Mouse (Mus musculus) kidney, adult 8-10 months (tissue): ENCODE results near the gene Mtmr14.

Source experiments
- DNase-seq, 2 experiments: peaks; one replicate each; pipeline ENCODE4 v3.0.0; 2022

The Mtmr14 gene

DNA sequence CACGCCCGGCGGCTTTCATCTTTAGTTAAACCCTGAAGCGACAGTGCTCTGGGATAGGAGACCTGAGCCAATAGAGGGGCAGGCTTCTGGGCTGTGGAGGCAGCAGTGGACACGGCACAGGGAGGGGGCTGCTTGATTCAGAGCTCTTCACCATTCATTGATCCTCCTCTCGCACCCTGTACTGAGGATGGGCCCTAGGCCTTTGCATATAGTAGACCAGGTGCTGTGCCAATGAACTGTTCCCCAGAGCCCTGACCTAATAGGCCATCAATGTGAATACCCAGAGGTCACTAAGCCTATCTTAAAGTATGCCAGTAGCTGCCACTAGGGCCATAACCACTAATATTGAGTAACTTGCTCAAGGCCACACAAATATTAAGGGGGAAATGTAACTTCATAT, 44.0 kb downstream of the Mtmr14 start:
- DNase-seq, result no peak

DNA sequence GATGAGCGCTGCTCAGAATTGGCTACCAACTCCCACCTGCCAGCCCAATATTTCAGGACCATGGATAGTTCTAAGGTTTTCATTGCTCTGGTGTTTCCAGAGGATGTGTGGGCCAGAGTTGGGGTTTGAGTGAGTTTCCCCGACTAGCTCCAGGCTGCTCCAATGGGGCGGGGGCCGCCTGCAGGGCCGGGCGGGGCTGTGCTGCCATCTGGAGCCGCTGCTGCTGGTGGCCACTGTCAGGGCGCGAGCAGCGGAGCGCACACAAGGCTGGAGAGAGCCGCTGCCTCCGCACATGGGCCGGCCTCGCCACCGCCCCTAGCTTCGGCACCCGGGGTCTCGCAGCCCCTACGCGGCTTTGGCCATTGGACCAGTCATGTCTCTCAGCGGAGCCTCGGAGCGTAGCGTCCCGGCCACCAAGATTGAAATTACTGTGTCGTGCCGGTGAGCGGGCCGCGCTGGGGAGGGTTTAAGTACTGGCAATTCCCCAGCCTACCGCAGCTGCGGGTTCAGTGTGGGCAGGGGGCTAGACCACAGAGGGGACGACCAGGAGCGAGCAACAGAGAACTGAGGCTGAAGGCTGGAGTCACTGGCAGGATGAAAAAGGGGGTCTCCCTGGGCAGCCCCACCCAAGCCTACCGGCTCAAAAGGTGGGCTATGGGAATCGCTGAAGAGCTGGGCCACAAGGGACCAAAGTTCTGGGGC, 44.6 kb downstream of the Mtmr14 start, which contains the start of gene Cpne9:
TSS of gene Cpne9 (plus strand) at position 207 of the 702 bp plus-strand sequence.
- DNase-seq, result no peak

GRCm38 (mm10) chr6:113282969-113283368, 45.3 kb downstream of the Mtmr14 start:
- no peak for DNase-seq

DNA sequence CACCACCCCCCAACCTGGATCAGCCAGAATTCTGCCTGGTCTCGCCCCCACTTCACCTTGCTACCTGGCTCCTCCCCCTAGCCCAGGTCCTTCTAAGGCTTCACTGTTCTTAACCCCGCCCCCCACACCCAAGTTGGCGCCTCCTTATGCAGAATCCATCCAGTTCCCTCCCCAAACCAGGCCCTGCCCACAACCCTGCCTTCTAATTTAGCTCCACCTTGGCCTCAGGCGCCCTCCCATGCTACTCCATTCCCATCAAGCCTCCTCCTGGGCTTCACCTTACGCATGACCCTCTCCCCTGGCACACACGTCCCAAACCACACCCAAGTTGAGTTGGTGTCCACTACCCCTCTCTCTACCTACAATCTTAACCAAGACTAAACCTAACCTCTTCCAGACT, 45.9 kb downstream of the Mtmr14 start:
- DNase-seq, result no peak

DNA sequence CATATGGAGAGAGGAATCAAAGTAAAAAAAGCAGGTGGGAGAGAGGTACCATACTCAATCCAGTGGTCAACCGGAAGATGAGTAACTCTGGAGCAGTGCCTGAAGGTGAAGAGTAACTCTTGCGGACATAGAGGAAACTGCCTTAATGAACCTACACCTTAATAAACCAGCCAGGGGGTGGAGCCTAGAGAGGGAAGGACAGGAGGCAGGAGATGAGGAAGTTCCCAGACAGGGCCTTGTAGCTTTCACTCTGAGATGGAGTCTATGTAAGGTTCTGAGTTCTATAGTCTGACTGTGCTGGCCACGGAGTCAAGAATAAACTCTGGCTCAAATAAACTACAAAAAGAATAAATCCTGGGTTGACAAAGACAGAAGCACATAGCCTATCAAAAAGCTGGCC, 47.3 kb downstream of the Mtmr14 start:
- DNase-seq, result no peak

GRCm38 (mm10) chr6:113286316-113286715, 48.7 kb downstream of the Mtmr14 start:
- no peak for DNase-seq

GRCm38 (mm10) chr6:113287236-113287635, 49.6 kb downstream of the Mtmr14 start:
- no peak for DNase-seq

- DNase-seq, result no peak
Measured at GRCm38 (mm10) chr6:113289346-113289745, 51.7 kb downstream of the Mtmr14 start.

DNA sequence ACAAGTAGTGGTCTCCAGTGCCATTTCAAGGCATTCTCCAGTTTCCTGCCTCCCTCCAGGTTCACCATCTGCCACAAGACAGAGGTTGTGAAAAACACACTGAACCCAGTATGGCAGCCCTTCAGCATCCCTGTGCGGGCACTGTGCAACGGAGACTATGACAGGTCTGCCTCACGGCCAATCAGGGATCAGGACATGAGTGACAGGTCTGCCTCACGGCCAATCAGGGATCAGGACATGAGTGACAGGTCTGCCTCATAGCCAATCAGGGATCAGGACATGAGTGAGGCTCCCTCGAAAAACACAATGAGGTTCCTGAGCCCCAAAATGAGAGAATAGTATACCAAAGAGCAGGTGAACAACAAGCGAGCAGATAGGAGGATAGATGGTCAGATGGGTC, 52.7 kb downstream of the Mtmr14 start:
- no peak for DNase-seq

GRCm38 (mm10) chr6:113292938-113293337, 55.3 kb downstream of the Mtmr14 start:
- DNase-seq, result no peak

DNA sequence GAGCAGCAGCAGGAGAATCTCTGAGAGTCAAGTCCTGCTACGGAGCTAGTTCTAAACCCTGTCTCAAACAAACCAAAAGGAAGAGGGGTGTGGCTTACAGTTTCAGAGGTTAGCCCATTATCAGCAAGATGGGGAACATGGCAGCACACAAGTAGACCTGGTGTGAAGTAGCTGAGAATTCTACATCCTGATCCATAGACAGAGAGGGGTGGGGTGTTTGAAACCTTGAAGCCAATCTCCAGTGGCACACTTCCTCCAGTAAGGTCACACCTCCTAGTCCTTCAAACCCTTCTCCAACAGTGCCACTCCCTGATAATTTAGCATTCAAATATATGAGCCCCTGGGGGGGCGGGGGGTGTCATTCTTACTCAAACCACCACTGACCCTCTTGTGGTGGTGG, 58.4 kb downstream of the Mtmr14 start:
- DNase-seq, result no peak

DNA sequence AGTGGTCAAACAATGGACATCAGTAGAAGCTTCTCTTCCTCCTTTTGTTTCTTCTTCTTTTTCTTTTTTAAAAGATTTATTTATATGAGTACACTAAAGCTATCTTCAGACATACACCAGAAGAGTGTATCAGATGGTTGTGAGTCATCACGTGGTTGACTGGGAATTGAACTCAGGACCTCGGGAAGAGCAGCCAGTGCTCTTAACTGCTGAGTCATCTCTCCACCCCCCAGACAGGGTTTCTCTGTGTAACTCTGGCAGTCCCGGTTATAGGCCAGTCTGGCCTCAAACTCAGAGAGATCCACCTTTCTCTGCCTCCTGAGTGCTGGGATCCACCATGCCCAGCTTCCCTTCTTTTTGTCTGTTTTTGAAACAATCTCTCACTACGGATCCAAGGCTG, 59.0 kb downstream of the Mtmr14 start:
- DNase-seq, result no peak

DNA sequence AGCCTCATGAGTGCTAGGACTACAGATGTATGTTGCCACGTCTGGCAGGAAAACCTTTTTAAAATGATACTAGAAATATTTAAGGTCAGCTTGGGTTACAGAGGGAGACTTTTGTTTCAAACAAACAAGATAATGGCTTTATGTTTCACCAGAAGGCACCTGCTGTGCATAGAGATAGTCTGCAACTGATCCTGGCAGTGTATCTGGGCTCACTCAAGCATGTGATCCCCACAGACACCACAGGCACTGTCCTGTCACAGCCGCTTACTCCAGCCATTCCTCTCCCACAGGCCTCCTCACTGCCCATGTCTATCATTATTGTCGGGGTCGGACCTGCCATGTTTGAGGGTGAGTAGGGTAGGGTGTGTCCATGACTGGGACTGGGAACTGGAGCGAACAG, 63.7 kb downstream of the Mtmr14 start:
- no peak for DNase-seq

GRCm38 (mm10) chr6:113302258-113302657, 64.6 kb downstream of the Mtmr14 start:
- peak in 1 of 2 experiments; percentile 11 for DNase-seq

DNA sequence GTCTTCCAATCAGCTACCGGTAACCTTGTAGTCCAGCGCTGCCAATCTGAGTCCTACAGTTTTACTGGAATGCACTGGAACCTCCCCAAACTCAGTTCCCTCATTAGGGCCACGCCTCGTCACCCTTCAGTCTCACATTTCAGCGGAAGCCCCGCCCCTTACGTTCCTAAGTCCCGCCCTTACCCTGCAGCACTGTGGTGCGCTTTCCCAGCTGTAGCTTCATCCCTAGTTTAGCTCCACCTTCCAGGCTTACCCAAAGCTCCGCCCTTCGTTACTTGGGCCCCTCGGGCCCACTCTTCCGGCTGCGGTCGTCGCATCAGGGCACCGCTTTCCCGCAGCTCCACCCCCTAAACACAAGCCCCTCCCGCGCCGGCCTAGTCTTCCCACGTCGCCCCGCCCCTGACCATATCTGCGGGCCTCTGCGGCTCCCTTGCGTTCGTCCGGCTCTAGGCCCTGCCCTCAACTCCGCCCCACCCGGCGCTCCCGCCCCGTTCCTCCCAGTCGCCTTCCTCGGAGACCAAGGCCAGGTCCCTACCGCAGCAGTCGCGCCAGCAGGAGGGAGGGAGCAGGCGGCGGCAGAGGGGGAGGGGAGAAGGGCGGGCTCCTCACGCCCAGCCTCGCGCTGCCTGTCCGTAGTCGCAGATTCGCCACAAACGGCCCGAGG, 68.8 kb downstream of the Mtmr14 start:
- DNase-seq, result peak; percentile 100

- DNase-seq, result no peak
Measured at GRCm38 (mm10) chr6:113306986-113307349, 69.3 kb downstream of the Mtmr14 start, which contains the start of gene Brpf1. TSS of gene Brpf1 (plus strand) at chr6:113307137.

DNA sequence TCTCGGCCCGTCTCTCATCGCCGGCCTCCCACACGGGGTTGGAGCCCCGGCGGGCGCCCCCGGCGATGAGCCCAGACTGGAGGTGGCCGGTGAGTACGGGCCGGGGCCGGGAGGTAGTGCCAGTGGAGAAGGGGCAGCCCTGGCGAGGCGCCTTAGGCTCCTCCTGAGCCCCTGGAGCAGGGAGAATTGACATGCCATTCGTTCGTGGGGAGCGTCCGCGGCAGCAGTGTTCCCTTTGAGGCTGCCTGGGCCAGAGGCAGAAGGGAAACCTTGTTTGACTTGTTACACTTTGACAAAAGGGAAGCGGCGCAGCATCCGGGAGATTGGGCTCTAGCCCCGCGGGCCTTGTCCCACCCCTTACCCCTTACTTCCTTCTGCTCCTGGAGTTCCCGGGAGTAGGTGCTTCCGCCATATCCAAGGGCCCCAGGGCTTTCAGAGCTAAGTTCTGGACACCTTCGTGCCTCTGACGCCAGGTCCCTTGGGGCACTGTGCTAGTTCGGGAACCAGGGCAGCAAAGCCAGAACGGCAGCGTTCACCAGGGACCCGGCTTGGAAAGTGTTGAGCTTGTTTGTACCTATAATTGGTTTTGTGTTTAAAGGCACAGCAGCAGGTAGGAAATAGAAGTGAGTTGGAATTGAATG, 70.0 kb downstream of the Mtmr14 start:
- peak; percentile 41 to 60 for DNase-seq

DNA sequence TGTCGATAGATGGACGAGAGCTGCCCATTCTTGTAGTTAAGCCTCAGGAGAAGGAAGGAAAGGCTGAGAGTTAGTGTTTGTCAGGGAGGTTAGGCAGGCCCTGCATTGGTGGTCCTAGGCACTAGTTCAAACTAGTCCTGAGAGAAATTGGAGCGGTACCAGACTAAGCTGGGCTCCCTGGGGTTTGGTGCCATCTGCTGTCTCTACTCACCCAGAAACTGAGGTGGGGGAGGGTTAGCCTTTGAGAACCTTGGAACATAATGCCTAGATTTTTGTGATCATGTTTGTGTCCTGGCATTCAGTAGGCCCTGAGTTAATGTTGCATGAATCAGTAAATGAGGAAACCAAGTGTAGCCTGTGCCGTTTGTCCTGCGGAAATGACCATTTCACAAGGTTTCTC, 70.5 kb downstream of the Mtmr14 start:
- DNase-seq, result peak; percentile 54 to 58

GRCm38 (mm10) chr6:113315972-113316371, 78.3 kb downstream of the Mtmr14 start:
- DNase-seq, result no peak

GRCm38 (mm10) chr6:113326533-113327315, 89.1 kb downstream of the Mtmr14 start, which contains the start of gene Ogg1:
TSS of gene Ogg1 (plus strand) at chr6:113326972.
- DNase-seq, result peak; percentile 99 to 100

DNA sequence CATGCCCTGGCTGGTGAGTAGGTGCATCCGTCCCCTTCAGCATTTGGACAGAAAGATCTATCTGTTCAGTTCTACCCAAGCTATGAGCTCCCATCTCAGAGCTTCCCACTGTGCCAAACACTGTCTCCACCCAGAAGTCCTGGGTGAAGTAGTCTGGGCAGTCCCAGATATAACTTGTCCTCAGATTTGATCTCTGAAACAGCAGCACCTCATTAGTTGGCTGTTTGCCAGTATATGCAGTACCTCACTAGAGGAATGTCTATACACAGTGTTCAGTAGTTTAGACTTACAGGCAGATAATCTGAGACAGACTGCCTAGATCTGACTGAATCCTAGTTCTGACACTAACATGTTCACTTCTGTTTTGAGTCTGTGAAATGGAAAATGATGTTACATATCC, 91.8 kb downstream of the Mtmr14 start:
- DNase-seq, result no peak

GRCm38 (mm10) chr6:113330547-113330946, 92.9 kb downstream of the Mtmr14 start:
- no peak for DNase-seq
